In the genomic region with DNA sequence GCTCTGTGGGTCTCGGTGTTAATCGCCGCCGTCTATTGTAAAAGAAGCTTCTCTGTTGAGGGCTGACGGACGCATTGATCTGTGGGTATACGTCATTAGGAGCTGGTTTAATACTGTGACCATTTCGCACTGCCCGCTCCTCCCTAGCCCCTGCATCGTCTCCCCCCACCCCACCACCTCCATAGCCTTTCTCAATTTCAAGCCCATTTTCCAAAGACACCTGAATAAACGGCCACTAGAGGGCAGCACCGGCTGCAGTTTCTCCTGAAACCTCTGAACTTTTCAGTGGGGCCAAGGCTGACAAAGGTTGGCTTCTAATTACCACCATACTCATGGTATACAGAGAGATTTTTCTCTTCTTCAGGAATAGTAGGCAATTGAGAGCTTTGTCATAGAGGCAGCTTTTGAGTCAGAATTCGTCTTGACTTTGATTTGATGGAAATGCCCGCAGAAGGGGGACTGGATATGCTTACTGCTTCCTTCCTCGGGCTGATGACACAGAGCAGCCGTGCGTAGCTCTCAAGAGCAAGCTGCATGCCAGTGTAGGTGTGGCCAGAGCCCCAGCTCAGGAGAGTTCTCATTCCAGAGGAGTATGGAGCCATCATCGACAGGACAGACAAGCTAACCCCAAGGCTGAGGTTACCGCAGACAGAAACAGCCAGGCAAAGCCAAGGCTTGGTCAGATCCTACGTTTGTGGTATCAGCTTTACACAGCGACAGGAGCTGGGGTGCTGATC, we compare ENCODE assay signal across 8 mouse cellular contexts. TPM values are rescaled to one million over a fixed set of nuclear protein-coding genes. Genes with fewer than 3 reads are reported as not detected.
DNase-seq lines count a peak whose midpoint lies in the region; ATAC-seq lines count a peak whose summit lies in the region.

No protein-coding gene starts in this region.

- DNase-seq in 416B (ENCODE audit: low read depth), result peak; percentile 56
- DNase-seq in adrenal gland, postnatal 36 days, result peak; percentile 80 to 84
- peak; percentile 83 for DNase-seq in heart, adult 8-10 months (ENCODE audit: low spot score)
- DNase-seq in kidney, adult 8-10 months, result peak; percentile 46 to 80
- DNase-seq in spleen, postnatal 36 days (ENCODE audit: low spot score in 2 of 2), result peak; percentile 14 to 42

- WGBS in embryonic facial prominence, embryonic 12.5 days, result 28% methylated on average over 21 of the region's 21 CpGs
- WGBS in limb, embryonic 13.5 days, result 25% methylated on average over 21 of the region's 21 CpGs
- 22% methylated on average over 21 of the region's 21 CpGs for WGBS in midbrain, embryonic 15.5 days

- no peak for ATAC-seq in embryonic facial prominence, embryonic 12.5 days (ENCODE audit: insufficient number of reproducible peaks, insufficient read depth, low FRiP score, low TSS enrichment)
- peak; percentile 69 for ATAC-seq in limb, embryonic 13.5 days (ENCODE audit: low FRiP score, low read depth)
- peak; percentile 95 for ATAC-seq in midbrain, embryonic 15.5 days (replicated peaks)

- 0 out of 2 replicates have a peak, but pooled peaks cover 5% of the 10 kb centered on the region for H3K4me1 ChIP-seq in embryonic facial prominence, embryonic 12.5 days
- H3K4me1 ChIP-seq in limb, embryonic 13.5 days, result 0 out of 2 replicates have a peak, but pooled peaks cover 2% of the 10 kb centered on the region
- H3K4me1 ChIP-seq in midbrain, embryonic 15.5 days, result 0 out of 2 replicates have a peak, but pooled peaks cover 4% of the 10 kb centered on the region

- peak overlapping the region; percentile 40 for H3K9ac ChIP-seq in embryonic facial prominence, embryonic 12.5 days
- H3K9ac ChIP-seq in limb, embryonic 13.5 days, result peak overlapping the region; percentile 48
- H3K9ac ChIP-seq in midbrain, embryonic 15.5 days, result peak overlapping the region; percentile 56; the same call in 1 of the 2 replicates

- no peaks in the 10 kb centered on the region for H3K36me3 ChIP-seq in embryonic facial prominence, embryonic 12.5 days
- no peaks in the 10 kb centered on the region for H3K36me3 ChIP-seq in limb, embryonic 13.5 days
- H3K36me3 ChIP-seq in midbrain, embryonic 15.5 days (replicated peaks), result no peaks in the 10 kb centered on the region

- peak overlapping the region; percentile 49 for H3K4me2 ChIP-seq in embryonic facial prominence, embryonic 12.5 days (replicated peaks)
- H3K4me2 ChIP-seq in limb, embryonic 13.5 days (replicated peaks), result peak overlapping the region; percentile 58
- H3K4me2 ChIP-seq in midbrain, embryonic 15.5 days, result peak overlapping the region; percentile 62

- no peaks in the 10 kb centered on the region for H3K9me3 ChIP-seq in embryonic facial prominence, embryonic 12.5 days
- peaks cover 3% of the 10 kb centered on the region for H3K9me3 ChIP-seq in limb, embryonic 13.5 days
- H3K9me3 ChIP-seq in midbrain, embryonic 15.5 days, result no peaks in the 10 kb centered on the region

- H3K27ac ChIP-seq in embryonic facial prominence, embryonic 12.5 days, result no peak overlapping the region
- H3K27ac ChIP-seq in limb, embryonic 13.5 days, result no peak overlapping the region
- peak overlapping the region; percentile 86 for H3K27ac ChIP-seq in midbrain, embryonic 15.5 days

- H3K27me3 ChIP-seq in embryonic facial prominence, embryonic 12.5 days, result peaks cover 3% of the 10 kb centered on the region; the same call in 1 of the 2 replicates
- H3K27me3 ChIP-seq in limb, embryonic 13.5 days, result peaks cover 9% of the 10 kb centered on the region
- no peaks in the 10 kb centered on the region for H3K27me3 ChIP-seq in midbrain, embryonic 15.5 days (replicated peaks)

- H3K4me3 ChIP-seq in embryonic facial prominence, embryonic 12.5 days, result peak overlapping the region; percentile 34
- H3K4me3 ChIP-seq in limb, embryonic 13.5 days, result peak overlapping the region; percentile 38
- H3K4me3 ChIP-seq in midbrain, embryonic 15.5 days, result peak overlapping the region; percentile 39

RNA-seq across cellular contexts. Expression of gene Mobp, which starts 42.0 kb away (rescaled TPM):
- under 1 TPM in 1 of 2 experiments, not detected in 1; 0.10 TPM for total RNA-seq in adrenal gland, postnatal 36 days (2021)
- polyA plus RNA-seq in embryonic facial prominence, embryonic 12.5 days (2016; fragmentation: Nextera tagmentation; extraction: Ambion mirVana), result 0.14 and 0.37 TPM in 2 replicates
- total RNA-seq in heart, adult 8-10 months (2022), result under 1 TPM in 3 of 4 experiments, not detected in 1; 0.16 to 0.53 (median 0.33) TPM
- not detected in 2 replicates for polyA plus RNA-seq in limb, embryonic 13.5 days (2015; fragmentation: Nextera tagmentation; extraction: Ambion mirVana)
- not detected in 2 replicates for polyA plus RNA-seq in midbrain, embryonic 15.5 days (2015; fragmentation: Nextera tagmentation; extraction: Ambion mirVana)

Comparison
In these comparisons a context has a peak if more than half of its experiments do, and no peak if none do; other contexts are left out.
1. DNase-seq: peak in every context shown above with its lines; median percentile 83 in heart, adult 8-10 months; 82 in adrenal gland, postnatal 36 days; 63 in kidney, adult 8-10 months; 56 in 416B; 28 in spleen, postnatal 36 days.